Mouse (Mus musculus) forebrain, postnatal 0 days (tissue): Measurements from ENCODE around the gene Pla2g5. TPM values are rescaled to one million over a fixed set of nuclear protein-coding genes. Genes with fewer than 3 reads are reported as not detected.
A peak's percentile ranks its signal among the peaks of the same experiment; 100 is the strongest.

ENCODE experiments used
- ATAC-seq: fragments of 200-750 bp; cut with Nextera tagmentation; 2 replicates; pipeline ENCODE4 v1.8.0; 2017; ENCODE audit warnings: mild to moderate bottlenecking, moderate library complexity
- DNase-seq: peaks from one replicate; pipeline ENCODE4 v3.0.0-alpha.2; 2015
- H3K27ac ChIP-seq: fragments of 300-500 bp; sonication (generic); 2 replicates; pipeline ENCODE4 v1.5.1; 2014; ENCODE audit warnings: low read depth, mild to moderate bottlenecking, antibody characterized with exemption, low read length, moderate library complexity, mixed read lengths
- H3K27me3 ChIP-seq: fragments of 300-500 bp; sonication (generic); 2 replicates; pipeline ENCODE4 v1.6.1; 2014; ENCODE audit warnings: mild to moderate bottlenecking, low read length, mixed read lengths; ENCODE audit not compliant: insufficient read depth
- H3K36me3 ChIP-seq: fragments of 300-500 bp; sonication (generic); 2 replicates; pipeline ENCODE4 v1.6.1; 2014; ENCODE audit warnings: mild to moderate bottlenecking, moderate library complexity; ENCODE audit not compliant: insufficient read depth
- H3K4me1 ChIP-seq: fragments of 300-500 bp; sonication (generic); 2 replicates; pipeline ENCODE4 v1.6.1; 2014; ENCODE audit warnings: antibody characterized with exemption; ENCODE audit not compliant: insufficient read depth
- H3K4me2 ChIP-seq: fragments of 300-500 bp; sonication (generic); 2 replicates; pipeline ENCODE4 v1.6.1; 2014; ENCODE audit warnings: low read depth, mild to moderate bottlenecking, moderate library complexity
- H3K4me3 ChIP-seq: fragments of 300-500 bp; sonication (generic); 2 replicates; pipeline ENCODE4 v1.5.1; 2014; ENCODE audit warnings: low read depth, low read length, mixed read lengths
- H3K9ac ChIP-seq: fragments of 300-500 bp; sonication (generic); 2 replicates; pipeline ENCODE4 v1.6.1; 2014; ENCODE audit warnings: mild to moderate bottlenecking
- H3K9me3 ChIP-seq: fragments of 300-500 bp; sonication (generic); 2 replicates; pipeline ENCODE4 v1.6.1; 2016; ENCODE audit warnings: low read length
- CTCF ChIP-seq: sonication (generic); IDR thresholded peaks from 2 replicates; pipeline ENCODE4 v1.5.1; 2016; ENCODE audit warnings: antibody characterized with exemption, control low read depth, low read depth
- WGBS: fragments of 180-500 bp; shearing (Covaris S2); extraction: QIAGEN DNeasy Blood & Tissue Kit; methylation state at CpG from one replicate; pipeline ENCODE4 v1.1.7; 2014; 5-methylcytosine and 5-hydroxymethylcytosine counted together
- polyA plus RNA-seq: library from polyadenylated mRNA; unstranded; fragments of >200 nt; fragmentation: Nextera tagmentation; extraction: Ambion mirVana; gene quantifications from 2 replicates; pipeline ENCODE4 v1.2.1, GENCODE M21; 2015
- total RNA-seq: library from RNA; depleted of rRNA; stranded (reverse); fragments of >200 nt; gene quantifications from 2 replicates; pipeline ENCODE4 v1.2.3, GENCODE M21; 2014

Pla2g5 gene
- total and polyA plus RNA-seq, 2 experiments from 2014 or later, result 1.5 to 2.9 TPM

- H3K27me3 ChIP-seq, result no peaks in the 10 kb centered on the region
Observed at GRCm38 (mm10) chr4:138873864-138874263, 10.6 kb upstream of the Pla2g5 start, which contains the start of gene Gm13030. Gene Gm13030, minus strand, starts transcription at chr4:138873964.

GRCm38 (mm10) chr4:138868666-138869065 is 5.4 kb upstream of the Pla2g5 start:
- 66% methylated on average over 8 of the region's 8 CpGs for WGBS
- Histone ChIP-seq H3K27me3 (no peaks in the 10 kb centered on the region), H3K9ac (no peak overlapping the region), H3K4me3 (no peak overlapping the region), H3K4me1 (no peaks in the 10 kb centered on the region), H3K36me3 (no peaks in the 10 kb centered on the region), H3K9me3 (no peaks in the 10 kb centered on the region), H3K4me2 (no peak overlapping the region), H3K27ac (no peak overlapping the region)
- no peak for DNase-seq
- TF ChIP-seq CTCF, result no peak
- ATAC-seq, result no peak

More at GRCm38 (mm10) chr4:138873864-138874263, 10.6 kb upstream of the Pla2g5 start, which contains the start of gene Gm13030:
- Histone ChIP-seq H3K9me3 (no peaks in the 10 kb centered on the region), H3K9ac (no peak within 1 kb of the TSS), H3K4me1 (no peaks in the 10 kb centered on the region), H3K4me2 (no peak within 1 kb of the TSS), H3K27ac (no peak within 1 kb of the TSS), H3K4me3 (no peak within 1 kb of the TSS), H3K36me3 (no peaks in the 10 kb centered on the region)
- TF ChIP-seq CTCF, result no peak
- WGBS, result 77% methylated on average over 6 of the region's 6 CpGs
- no peak for DNase-seq
- no peak for ATAC-seq

GRCm38 (mm10) chr4:138866413-138866812 is 3.1 kb upstream of the Pla2g5 start:
- Histone ChIP-seq H3K9ac (no peak overlapping the region), H3K36me3 (no peaks in the 10 kb centered on the region), H3K27ac (no peak overlapping the region), H3K4me2 (no peak overlapping the region), H3K4me1 (no peaks in the 10 kb centered on the region), H3K27me3 (no peaks in the 10 kb centered on the region), H3K9me3 (no peaks in the 10 kb centered on the region), H3K4me3 (no peak overlapping the region)
- WGBS, result 14% methylated on average over 7 of the region's 7 CpGs
- DNase-seq (peak; percentile 84), ATAC-seq (peak; percentile 20; the same call in 1 of the 2 replicates)
- peak; percentile 92 for TF ChIP-seq CTCF

GRCm38 (mm10) chr4:138865991-138866390 is 2.7 kb upstream of the Pla2g5 start:
- no peak for ATAC-seq
- Histone ChIP-seq H3K4me3 (no peak overlapping the region), H3K27me3 (no peaks in the 10 kb centered on the region), H3K36me3 (no peaks in the 10 kb centered on the region), H3K9ac (no peak overlapping the region), H3K27ac (no peak overlapping the region), H3K4me2 (no peak overlapping the region), H3K4me1 (no peaks in the 10 kb centered on the region), H3K9me3 (no peaks in the 10 kb centered on the region)
- DNase-seq, result no peak
- TF ChIP-seq CTCF, result no peak
- 62% methylated on average over 6 of the region's 6 CpGs for WGBS

GRCm38 (mm10) chr4:138865092-138865491 is 1.8 kb upstream of the Pla2g5 start:
- no peak overlapping the region for H3K9ac ChIP-seq
- ATAC-seq (no peak), DNase-seq (no peak)
- H3K4me3 ChIP-seq, result no peak overlapping the region
- H3K36me3 ChIP-seq, result no peaks in the 10 kb centered on the region
- H3K27me3 ChIP-seq, result no peaks in the 10 kb centered on the region
- 47% methylated on average over 5 of the region's 5 CpGs for WGBS
- no peak overlapping the region for H3K27ac ChIP-seq
- H3K4me2 ChIP-seq, result no peak overlapping the region
- H3K4me1 ChIP-seq, result no peaks in the 10 kb centered on the region
- no peaks in the 10 kb centered on the region for H3K9me3 ChIP-seq
- TF ChIP-seq CTCF, result no peak

- Histone ChIP-seq H3K4me3 (peak overlapping the region; percentile 32), H3K27me3 (no peaks in the 10 kb centered on the region), H3K4me2 (peak overlapping the region; percentile 54), H3K27ac (peak overlapping the region; percentile 83), H3K4me1 (no peaks in the 10 kb centered on the region), H3K36me3 (no peaks in the 10 kb centered on the region), H3K9ac (peak overlapping the region; percentile 54), H3K9me3 (no peaks in the 10 kb centered on the region)
- DNase-seq (peak; percentile 91), ATAC-seq (peak; percentile 89)
- TF ChIP-seq CTCF, result peak; percentile 77
- 7% methylated on average over 13 of the region's 13 CpGs for WGBS
Observed at GRCm38 (mm10) chr4:138859728-138860127, 3.6 kb downstream of the Pla2g5 start.

GRCm38 (mm10) chr4:138859245-138859644 is 4.0 kb downstream of the Pla2g5 start:
- H3K27ac ChIP-seq, result peak overlapping the region; percentile 83
- ATAC-seq, result peak; percentile 77
- peak overlapping the region; percentile 32 for H3K4me3 ChIP-seq
- H3K4me2 ChIP-seq, result peak overlapping the region; percentile 54
- H3K4me1 ChIP-seq, result no peaks in the 10 kb centered on the region
- H3K9me3 ChIP-seq, result no peaks in the 10 kb centered on the region
- TF ChIP-seq CTCF, result peak; percentile 73
- no peaks in the 10 kb centered on the region for H3K36me3 ChIP-seq
- H3K9ac ChIP-seq, result peak overlapping the region; percentile 54
- no peaks in the 10 kb centered on the region for H3K27me3 ChIP-seq
- DNase-seq, result peak; percentile 87
- 18% methylated on average over 9 of the region's 9 CpGs for WGBS

GRCm38 (mm10) chr4:138858446-138858845 is 4.8 kb downstream of the Pla2g5 start:
- TF ChIP-seq CTCF, result no peak
- no peaks in the 10 kb centered on the region for H3K27me3 ChIP-seq
- H3K4me3 ChIP-seq, result no peak overlapping the region
- H3K36me3 ChIP-seq, result no peaks in the 10 kb centered on the region
- H3K9ac ChIP-seq, result no peak overlapping the region
- H3K27ac ChIP-seq, result no peak overlapping the region
- no peaks in the 10 kb centered on the region for H3K9me3 ChIP-seq
- no peaks in the 10 kb centered on the region for H3K4me1 ChIP-seq
- DNase-seq (peak; percentile 67), ATAC-seq (peak; percentile 38)
- 71% methylated on average over 15 of the region's 15 CpGs for WGBS
- no peak overlapping the region for H3K4me2 ChIP-seq
